Mouse (Mus musculus): ENCODE results near the gene Gab3.
"Not testable (repeated sequence)": the region's sequence is repeated elsewhere in the genome, so short reads cannot be mapped to it uniquely, and the experiment has no call there.

Gene Gab3

DNA sequence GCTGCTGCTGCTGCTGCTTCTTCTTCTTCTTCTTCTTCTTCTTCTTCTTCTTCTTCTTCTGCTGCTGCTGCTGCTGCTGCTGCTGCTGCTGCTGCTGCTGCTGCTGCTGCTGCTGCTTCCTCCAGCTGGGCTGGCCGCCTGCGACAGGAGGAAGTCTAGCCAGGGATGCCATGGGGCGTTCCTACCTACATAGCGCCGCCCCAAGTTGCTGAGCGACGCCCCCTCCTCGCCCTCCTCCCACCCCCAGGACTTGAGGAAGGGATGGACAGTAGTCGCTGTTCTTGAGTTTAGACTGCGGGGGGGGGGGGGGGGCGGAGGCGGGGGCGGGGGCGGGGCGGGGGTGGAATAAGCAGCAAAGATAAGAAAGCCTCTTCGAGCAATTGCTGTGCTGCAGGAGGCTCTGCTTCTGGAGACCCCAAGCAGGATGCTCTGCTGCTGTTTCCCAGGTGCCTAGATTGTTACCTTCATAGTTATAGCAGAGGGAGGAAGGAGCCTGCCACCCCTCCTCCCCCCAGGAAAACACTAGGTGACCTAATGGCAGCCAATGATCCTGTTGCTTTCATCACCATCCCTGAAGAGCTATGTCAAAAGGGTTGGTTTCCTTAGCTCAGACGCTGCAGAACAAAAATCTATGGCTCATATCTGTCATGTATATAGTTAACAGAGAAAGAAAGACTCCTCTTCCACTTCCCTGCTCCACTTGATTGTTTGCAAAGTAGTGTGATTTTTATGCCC is at the start of gene Gab3:
Gene Gab3, minus strand, starts transcription at position 685 of the 735 bp plus-strand sequence.
- DNase-seq, result peak; percentile 58 to 59

DNA sequence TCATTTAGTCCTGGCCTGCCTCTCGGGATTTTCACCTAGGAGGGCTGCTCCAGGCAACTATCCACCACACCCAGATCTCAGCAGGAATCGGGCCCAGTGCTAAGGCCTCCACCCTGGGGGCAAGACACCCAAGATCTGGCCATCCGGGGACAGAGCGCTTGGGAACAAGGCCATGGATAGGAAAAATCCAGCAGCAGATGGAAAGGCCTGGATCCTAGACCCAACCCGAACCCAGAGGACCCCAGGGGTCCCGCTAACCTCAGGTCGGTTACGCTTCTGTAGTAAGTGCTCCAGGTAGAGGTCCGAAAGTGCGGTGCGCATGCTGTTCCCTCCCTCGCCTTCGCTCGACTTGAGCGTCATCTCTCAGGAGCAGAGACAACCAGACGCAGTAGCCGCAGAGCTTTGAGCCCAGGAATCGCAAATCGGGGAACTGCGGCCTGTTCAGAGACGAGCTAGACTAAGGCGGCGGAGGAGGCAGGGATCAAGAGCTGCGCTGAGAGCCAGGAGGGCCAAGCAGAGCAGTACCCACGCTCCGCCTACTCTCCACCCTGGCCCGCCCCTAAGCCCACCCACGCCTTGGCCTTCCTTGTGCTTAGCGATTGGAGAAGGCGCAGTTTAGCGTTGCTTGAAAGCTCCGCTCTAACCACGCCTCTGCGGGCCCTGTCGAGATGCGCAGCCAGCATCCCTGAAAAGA is 45.4 kb upstream of the Gab3 start, which contains the start of gene Mpp1:
Gene Mpp1, minus strand, starts transcription at position 550 of the 694 bp plus-strand sequence.
- DNase-seq, result peak; percentile 65 to 71

DNA sequence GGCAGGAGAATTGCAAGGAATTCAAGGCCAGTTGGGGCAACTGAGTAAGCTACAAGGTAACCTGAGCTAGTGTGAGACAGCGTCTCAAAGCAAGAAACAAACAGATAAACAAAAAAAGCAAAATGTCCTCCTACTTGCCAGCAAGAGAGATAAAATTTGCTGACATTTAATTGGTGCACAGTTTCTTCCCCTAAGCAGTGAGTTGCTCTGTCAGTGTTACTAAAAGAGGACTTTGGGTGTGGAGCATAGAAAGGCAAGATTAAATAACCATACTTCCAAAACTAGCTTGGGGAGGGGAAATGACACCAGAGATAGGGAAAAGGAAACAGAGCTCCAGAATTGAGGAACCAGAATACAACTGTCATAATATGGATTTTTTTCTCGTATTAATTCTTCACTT is 44.2 kb upstream of the Gab3 start:
- no peak for DNase-seq

DNA sequence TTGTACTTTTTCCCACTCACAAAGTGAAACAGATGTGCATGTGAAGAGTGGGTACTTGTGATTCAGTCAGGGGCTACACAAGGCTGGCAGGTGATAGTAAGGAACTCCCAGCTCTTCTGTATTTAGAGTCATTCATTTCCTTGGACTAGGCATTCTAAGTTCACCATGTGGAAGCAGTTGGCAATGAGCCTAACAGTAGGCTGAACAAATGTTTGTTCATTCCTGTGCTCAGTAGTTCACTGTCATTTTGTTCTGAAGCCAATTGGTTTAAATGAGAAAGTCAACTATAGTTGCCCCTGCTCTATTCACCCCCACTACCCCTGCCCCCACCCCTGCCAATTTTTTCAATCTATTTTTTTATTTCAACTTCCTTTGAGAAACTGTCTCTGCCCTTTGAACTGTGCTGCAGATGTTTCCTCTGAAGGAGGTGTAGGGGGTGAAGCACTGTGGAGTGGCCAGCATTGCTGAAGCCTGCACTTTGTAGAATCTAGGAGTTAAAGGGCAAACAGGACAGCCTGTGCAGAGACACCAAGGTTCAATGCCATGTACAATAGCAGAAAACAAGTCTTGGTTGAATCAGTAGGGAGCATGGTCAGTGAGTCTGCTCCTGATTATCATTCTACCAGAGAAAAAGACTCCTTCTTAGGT is 43.2 kb upstream of the Gab3 start:
- DNase-seq, result no peak

DNA sequence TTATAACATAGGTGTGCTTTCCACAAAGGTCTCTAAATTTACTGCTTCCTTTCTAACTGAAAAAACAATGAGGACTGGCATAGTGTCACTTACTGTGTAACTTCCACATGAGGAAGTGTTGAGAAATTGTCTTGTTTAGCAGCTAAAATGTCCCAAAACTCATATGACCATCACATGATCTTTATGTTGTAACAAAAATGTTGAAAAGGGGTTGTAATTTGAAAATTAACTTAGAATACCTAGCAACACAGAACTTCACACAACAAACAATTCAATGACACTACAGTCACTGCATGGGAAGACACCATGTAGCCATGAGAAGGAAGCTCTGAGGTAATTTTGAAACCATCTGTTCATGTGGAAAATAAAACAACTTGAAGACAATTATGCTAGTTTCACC is 41.6 kb upstream of the Gab3 start:
- no peak for DNase-seq

DNA sequence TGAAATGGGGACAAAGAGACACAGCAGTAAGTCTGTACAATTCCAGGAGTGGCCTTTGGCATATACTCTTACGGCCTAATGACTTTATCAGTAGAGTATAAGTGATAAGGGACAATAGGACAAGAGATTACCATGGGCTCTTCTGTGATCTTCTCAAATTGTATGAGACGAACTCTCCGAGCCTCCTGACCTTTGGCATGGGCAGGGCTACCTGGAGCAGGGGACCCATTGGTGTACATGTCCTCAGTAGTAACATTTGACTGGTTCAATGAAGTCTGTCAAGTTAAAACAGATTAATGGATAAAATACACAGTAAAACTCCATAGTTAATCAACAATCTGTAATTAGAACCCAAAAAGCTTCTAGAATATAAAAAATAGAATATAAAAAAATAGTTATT is 40.3 kb upstream of the Gab3 start:
- no peak for DNase-seq

DNA sequence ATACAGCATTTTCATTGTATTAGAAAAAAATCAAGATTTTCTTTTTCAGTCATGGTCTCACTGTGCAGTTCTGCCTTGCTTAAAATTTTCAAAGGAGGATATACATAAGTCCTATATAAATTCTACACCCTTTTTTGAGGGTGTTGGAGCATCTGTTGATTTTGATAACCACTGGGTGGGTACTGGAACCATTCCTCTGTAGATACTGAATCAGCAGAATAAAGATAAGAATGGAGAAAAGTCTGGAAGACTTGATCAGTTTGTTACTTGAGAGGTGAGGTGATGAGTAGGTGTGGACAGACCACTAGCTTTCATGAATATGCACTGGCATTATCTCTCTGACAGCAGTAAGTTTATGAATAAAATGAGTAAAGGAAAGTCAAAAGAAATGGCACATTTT is 30.3 kb upstream of the Gab3 start:
- no peak for DNase-seq

DNA sequence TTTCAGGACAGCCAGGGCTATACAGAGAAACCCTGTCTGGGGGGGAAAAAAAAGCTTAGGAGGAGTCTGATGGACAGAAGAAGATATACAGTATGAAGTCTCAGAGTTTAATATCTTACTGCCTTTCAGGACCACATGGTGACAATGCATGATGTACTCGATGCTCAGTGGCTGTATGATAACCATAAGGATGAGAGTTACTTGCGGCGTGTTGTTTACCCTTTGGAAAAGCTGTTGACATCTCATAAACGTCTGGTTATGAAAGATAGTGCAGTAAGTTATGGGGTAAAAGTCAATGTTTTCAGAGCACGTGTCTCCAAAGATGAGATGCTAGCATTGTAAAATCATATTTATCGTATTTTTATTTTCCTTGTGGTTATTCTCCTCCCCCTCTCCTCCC is 17.0 kb upstream of the Gab3 start:
- no peak for DNase-seq

DNA sequence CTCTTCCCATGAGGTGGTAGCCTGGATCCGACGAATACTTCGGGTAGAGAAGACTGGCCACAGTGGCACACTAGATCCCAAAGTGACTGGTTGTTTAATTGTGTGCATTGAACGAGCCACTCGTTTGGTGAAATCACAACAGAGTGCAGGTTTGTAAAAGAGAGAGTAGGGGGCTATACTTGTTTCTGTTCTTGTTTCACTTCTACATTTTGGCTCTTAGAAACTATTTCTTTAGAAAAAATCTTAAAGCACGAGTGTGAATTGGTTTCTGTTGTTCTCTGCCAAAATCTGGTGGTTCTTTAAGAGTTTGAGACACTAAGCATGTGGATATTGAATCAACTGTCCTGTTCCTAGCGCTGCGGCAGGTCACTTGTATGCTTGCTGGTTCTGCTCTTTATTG is 13.5 kb upstream of the Gab3 start:
- no peak for DNase-seq

DNA sequence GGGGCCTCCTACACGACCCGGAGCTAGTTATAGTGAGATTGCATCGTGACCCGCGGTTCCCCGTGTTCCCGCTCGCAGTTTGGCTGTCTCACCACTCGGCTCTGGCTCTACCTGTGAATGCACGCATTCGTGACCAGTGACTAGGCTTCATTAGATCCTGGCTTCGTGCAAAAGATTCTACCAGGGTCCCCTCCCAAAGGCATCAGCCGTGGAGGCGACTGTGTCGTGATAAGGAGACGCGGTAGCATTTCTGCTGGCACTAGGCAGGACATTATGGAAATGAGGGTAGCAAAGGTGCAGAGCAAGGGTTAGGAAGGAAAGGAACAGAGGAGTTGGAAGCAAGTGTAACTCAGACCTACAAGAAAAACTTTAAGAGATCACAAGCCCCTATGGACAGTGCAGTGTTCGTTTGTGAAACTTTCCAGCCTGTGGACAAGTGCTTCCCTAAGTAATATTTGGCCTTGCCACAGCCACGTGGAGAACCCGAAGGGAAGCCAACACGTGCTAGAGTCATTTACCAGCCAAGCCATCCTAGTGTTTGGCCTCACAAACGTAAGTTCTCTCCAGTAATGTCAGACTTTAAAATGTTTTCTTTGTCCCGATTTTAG is 11.0 kb upstream of the Gab3 start:
- no peak for DNase-seq

DNA sequence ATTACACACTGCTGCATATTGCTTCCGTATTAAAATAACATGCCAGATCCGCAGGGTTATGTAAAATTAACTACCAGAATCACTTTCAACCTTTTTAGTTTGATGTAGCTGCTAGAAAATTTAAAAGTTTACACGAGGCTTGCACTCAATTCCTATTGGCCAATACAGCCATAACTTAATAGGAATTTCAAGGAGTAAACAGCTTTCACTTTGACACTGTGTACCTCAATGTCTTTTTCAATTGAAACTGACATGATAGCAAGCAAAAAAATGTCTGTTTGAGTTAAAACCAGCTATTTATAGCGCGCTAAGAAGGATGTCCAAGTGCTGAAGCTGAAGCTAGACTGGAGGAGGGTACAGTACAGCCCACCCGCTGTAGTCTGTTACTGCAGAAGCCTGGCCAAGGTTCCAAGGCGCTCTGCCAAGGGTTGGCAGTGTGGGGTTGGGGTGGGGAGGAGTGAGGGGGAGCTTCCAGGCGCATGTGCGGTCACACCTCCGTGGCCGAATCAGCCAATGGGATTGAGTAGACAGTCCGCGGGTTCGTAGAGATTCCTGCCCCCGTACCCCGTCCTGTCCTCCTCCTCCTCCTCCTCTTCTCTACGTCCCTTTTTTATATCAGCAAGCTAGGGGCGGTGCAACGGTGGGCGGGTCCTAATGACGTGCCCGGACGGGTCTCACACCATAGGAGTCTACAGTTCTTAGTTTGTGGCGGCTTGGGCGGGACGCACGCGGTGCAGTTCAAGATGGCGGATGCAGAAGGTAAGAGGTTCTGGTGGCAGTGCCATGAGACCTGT is 10.3 kb upstream of the Gab3 start, which contains the start of gene Dkc1:
Gene Dkc1, plus strand, starts transcription at position 486 of the 794 bp plus-strand sequence.
- peak; percentile 88 to 92 for DNase-seq

DNA sequence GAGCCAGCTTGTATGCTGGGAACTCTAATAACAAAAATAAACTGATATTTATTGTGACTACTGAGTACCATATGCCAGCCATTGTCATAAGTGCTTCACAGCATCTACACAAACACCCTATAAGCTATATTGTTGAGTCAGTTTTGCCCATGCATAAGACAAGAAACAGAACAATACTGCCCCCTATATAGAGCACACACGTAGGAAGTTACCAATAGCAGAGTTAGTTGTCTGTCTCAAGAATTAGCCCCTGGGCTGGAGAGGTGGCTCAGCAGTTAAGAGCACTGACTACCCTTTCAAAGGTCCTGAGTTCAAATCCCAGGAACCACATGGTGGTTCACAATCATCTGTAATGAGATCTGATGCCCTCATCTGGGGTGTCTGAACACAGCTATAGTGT is 396 bp upstream of the Gab3 start:
- DNase-seq, result no peak

DNA sequence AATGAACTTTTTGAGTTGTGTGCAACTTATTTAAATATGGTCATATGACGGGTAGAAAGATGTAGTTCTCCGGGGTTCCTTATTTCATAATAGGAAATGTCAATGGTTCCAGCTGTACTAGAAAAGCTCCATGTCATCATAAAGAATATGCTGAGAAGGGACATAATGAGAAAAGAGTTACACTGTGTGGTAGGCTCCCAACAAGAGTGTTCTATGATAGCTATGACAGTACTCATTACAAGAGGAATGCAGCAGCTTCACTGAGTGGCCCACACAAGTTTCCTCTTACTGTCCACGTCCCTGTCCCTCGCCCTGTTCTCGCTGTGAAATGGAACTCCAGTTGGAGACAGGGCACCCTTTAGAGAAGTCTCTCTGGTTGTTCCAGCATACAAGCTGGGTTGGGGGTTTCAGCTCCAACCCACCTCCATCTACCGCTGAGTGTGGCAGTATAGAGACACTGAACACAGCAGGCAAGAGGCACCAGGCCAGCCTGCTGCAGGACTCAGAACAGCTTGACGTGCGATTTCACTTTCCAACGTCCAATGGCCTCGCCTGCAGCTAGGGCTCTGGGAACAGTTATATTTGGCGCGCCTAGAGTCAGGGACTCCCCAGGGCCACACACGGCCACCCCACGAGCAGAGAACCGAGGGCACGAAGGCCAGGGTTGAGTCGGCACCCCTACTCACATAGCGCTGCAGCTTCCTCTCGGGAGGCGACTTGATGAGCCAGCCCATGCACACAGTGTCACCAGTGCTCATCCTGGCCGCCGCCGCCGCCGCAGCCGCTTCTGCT is 1.1 kb downstream of the Gab3 start:
- no peak for DNase-seq

DNA sequence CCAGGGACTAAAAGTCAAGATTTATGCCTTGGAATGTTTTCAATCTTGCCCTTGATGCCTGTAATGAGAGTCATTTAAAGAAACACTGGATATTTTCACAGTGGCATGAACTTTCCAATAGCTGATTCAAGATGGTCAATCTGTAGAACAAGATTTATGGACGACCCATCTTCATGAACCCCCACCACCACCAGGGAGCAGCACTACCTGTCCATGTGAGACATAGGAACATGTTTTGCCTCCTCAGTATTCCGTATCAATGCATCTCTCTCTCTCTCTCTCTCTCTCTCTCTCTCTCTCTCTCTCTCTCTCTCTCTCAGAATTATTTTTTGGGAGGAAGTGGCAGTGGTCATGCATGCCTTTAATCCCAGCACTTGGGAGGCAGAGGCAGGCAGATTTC is 2.9 kb downstream of the Gab3 start:
- peak in 1 of 2 experiments; percentile 18 for DNase-seq

DNA sequence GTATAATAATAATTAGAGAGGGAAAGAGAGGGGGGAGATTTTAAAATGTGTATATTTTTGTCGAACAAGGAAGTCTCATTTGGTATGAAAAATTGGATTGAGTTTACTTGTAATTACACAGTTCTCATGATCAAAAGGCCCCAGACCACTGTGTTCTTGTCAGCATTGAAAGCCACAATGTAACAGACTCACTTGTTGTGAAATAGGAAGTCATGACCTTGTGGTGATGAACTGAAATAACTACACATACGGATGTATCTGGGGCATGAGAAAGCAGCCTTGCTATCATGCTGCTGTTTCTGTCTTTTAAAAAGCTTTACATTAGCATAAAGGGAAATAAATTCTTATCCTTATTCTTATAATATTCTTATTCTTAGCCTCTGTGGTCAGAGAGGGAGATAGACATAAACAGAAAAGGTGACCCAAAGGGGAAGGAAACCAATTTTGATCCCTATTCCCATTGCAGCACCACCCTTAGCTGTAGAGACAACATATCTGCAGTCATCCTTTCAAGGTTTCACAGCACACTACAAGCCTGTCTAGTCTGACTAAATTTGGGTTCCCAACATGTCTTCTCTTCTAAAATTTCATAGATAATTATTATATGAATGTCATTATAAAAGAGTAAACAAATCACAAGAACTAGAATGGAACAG is 29.0 kb downstream of the Gab3 start:
- DNase-seq, result no peak

DNA sequence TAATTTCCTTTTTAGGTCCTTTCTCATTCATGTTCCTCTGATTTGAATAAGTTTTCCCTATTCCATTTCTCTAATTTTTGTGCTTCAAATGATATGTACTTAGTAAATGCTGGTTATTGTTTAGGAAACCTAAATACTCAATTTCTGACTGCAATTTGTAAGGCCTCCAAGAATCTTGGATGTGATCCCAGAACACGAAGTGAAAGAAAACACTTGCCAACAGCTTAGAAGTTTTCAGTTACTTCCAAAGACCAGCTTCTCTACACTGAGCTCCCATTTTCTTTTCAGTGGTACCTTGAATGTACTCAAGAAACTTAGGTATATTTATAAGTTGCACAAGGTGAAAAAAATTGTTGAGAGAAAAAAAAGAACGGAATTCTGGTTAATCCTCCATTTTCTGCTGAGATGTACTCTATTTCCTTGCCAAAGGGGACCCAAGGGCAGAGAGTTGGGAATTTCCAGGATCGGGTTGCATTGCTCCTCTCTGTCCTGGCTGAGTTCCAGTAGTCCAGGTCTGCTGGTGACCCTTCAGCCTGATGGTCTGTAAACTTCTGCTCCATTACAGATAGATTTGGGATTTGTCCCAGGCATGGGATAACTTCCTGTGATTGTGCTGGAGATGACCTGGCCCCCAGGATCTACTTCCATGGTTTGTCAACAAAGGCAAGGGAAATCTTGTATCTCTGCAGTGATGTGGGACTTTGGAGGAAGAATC is 38.2 kb downstream of the Gab3 start:
- DNase-seq, result no peak

DNA sequence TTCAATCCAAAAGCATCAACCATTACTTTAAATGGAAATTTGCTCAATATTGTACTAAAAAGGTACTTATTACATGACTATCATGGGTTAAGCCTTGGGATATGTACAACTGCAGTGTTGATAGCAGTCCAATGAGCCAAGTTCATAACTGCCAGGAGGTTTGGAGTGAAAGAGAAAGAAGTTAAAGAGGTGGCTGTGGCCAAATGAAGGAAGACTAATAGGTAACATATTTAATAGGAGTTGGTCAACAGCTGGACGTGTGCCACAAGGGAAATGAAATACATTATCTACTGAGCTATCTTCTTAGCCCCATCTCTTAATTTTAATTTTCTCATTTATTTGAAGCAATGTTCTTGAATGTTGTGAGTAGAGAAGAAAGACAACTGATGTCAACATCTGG is 39.3 kb downstream of the Gab3 start:
- no peak for DNase-seq

DNA sequence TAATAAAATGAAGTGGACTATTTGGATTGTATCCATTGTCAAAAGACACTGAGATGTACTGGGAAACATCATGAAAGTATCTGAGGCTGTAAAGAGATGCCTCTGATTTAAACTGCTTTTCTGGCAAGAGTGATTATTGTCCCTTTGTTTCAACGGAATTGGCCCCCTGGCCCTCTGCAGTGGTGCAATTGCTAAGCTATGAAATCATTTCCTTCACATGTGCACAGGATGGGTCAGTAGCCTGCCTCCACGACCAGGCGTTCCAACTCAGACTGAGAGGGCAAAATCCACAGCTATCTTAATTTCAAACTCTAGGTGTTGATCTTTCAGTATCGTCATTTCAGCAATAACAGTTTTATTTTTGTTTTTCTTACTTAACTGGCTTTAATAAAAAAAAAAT is 40.7 kb downstream of the Gab3 start:
- DNase-seq, result no peak

DNA sequence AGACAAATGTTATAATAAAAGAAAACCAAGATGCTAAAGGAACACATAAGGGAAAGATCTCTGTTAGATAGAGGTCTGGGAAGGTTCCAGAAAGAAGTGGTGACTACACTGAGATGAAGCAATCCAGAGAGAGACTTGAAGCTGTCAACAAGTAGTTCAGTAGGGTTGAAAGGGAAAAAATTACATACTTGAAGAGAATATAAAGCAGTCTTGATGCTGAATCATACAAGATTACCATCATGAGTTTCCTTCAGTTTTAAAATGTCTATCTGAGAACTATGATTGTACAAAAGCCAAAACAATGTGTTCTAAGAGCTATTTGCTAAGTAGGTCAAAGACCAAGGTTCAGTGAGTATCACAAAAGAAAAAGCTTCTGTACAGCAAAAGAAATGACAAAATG is 48.6 kb downstream of the Gab3 start:
- no peak for DNase-seq

DNA sequence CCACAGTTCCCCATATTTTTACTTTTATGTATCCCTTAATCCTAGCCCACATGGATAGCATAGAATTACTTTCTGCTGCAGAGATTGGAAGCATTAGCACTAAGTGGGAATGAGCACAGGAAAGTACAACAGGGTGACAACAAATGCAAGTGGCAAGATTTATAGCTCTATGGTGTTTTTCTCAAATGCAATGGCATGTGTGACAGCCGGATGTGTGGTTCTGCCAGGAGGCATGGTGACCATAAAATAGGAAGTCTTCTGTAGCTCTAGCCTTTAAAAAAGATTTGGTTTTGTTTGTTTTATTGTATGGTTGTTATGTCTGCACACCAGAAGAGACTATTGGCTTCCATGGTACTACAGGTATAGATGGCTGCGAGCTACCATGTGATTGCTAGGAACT is 50.1 kb downstream of the Gab3 start:
- no peak for DNase-seq

DNA sequence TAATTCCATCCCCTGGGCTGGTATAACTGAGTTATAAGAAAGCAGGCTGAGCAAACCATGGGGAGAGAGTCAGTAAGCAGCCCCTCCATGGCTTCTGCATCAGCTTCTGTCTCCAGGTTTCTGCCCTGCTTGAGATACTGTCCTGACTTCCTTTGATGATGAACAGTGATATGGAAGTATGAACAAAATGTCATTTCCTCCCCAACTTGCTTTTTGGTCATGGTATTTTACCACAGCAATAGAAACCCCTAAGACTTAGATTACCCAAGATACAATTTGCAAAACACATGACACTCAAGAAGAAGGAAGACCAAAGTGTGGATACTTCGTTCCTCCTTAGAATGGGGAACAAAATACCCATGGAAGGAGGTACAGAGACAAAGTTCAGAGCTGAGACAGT is 51.2 kb downstream of the Gab3 start:
- DNase-seq, result not testable (repeated sequence)
